Mouse (Mus musculus) embryonic facial prominence, embryonic 14.5 days (tissue): ENCODE data around the gene Lbp. TPM values are rescaled to one million over a fixed set of nuclear protein-coding genes. Genes with fewer than 3 reads are reported as not detected.

Source experiments
- ATAC-seq: fragments of 200-750 bp; cut with Nextera tagmentation; 2 replicates; pipeline ENCODE4 v1.8.0; 2017; ENCODE audit warnings: low read depth, moderate number of reproducible peaks, moderate TSS enrichment
- DNase-seq: peaks from one replicate; pipeline ENCODE4 v3.0.0-alpha.2; 2015; ENCODE audit warnings: low spot score
- H3K27ac ChIP-seq: fragments of 300-500 bp; sonication (generic); replicated peaks from 2 replicates; pipeline ENCODE4 v1.5.1; 2014; ENCODE audit warnings: low read depth, mild to moderate bottlenecking, low read length, moderate library complexity
- H3K27me3 ChIP-seq: fragments of 300-500 bp; sonication (generic); replicated peaks from 2 replicates; pipeline ENCODE4 v1.6.1; 2014; ENCODE audit warnings: low read length; ENCODE audit not compliant: control insufficient read depth, insufficient read depth
- H3K36me3 ChIP-seq: fragments of 300-500 bp; sonication (generic); 2 replicates; pipeline ENCODE4 v1.6.1; 2014; ENCODE audit warnings: low read length, mixed read lengths; ENCODE audit not compliant: control insufficient read depth, insufficient read depth
- H3K4me1 ChIP-seq: fragments of 300-500 bp; sonication (generic); 2 replicates; pipeline ENCODE4 v1.6.1; 2014; ENCODE audit warnings: antibody characterized with exemption, low read length; ENCODE audit not compliant: control insufficient read depth, insufficient read depth
- H3K4me2 ChIP-seq: fragments of 300-500 bp; sonication (generic); 2 replicates; pipeline ENCODE4 v1.6.1; 2014; ENCODE audit warnings: low read depth, mild to moderate bottlenecking, low read length, moderate library complexity, mixed read lengths
- H3K4me3 ChIP-seq: fragments of 300-500 bp; sonication (generic); 2 replicates; pipeline ENCODE4 v1.5.1; 2014; ENCODE audit warnings: low read depth, mild to moderate bottlenecking, low read length
- H3K9ac ChIP-seq: fragments of 300-500 bp; sonication (generic); 2 replicates; pipeline ENCODE4 v1.6.1; 2014; ENCODE audit warnings: low read depth, mild to moderate bottlenecking, low read length, moderate library complexity, mixed read lengths
- H3K9me3 ChIP-seq: fragments of 300-500 bp; sonication (generic); 2 replicates; pipeline ENCODE4 v1.6.1; 2016; ENCODE audit warnings: low read length; ENCODE audit not compliant: control insufficient read depth
- WGBS: fragments of 180-500 bp; shearing (Covaris S2); extraction: QIAGEN DNeasy Blood & Tissue Kit; methylation state at CpG from one replicate; pipeline ENCODE4 v1.1.7; 2014; 5-methylcytosine and 5-hydroxymethylcytosine counted together
- polyA plus RNA-seq: library from polyadenylated mRNA; unstranded; fragments of >200 nt; fragmentation: Nextera tagmentation; extraction: Ambion mirVana; gene quantifications from 2 replicates; pipeline ENCODE4 v1.2.1, GENCODE M21; 2014

The Lbp gene
- polyA plus RNA-seq, 1 experiment from 2014 or later: 11.9 TPM

DNA sequence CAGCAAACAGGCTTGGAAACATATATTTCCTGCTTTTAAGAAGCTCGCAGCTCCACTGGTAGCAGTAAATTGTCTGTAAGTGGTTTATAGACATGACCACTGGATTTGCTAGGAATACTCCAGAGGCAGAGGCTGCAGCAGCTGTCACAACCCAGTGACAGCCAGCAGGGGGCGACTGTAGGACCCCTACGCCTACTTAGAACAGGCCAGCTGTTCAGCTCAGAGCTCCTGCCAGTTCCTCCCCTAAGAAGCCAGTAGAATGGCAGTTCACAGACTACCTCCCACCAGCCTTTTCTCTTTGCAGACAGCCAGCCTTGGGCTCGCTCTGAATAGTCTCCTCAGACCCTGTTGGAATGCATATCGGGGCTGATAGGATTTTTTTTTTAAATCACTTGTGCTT lies 10.7 kb downstream of the Lbp start:
- H3K27me3 ChIP-seq: no peaks in the 10 kb centered on the region
- H3K4me3 ChIP-seq: no peak overlapping the region
- H3K9me3 ChIP-seq: no peaks in the 10 kb centered on the region
- DNase-seq (peak; percentile 78), ATAC-seq (peak; percentile 50; the same call in 1 of the 2 replicates)
- no peak overlapping the region for H3K4me2 ChIP-seq
- no peaks in the 10 kb centered on the region for H3K4me1 ChIP-seq
- WGBS: 21% methylated on average over 5 of the region's 5 CpGs
- H3K27ac ChIP-seq: no peak overlapping the region
- no peak overlapping the region for H3K9ac ChIP-seq
- H3K36me3 ChIP-seq: no peaks in the 10 kb centered on the region

DNA sequence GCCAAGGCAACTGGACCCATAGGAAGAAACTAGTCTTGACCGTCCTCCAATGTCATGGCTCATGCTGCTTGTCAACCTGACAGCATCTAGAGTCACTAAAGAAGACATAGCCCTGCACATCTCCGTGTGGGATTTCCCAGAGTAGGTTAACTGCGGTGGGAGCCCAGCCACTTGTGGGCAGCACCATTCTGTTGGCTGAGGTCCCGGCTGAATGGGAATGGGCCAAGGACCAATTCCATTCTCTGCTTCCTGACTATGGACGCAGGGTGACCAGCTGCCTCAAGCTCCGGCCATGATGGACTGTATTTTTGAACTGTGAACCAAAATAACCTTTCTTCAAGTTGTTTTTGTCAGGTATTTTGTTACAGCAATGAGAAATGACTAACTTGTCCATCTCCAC lies 15.3 kb downstream of the Lbp start:
- WGBS: 87% methylated on average over 6 of the region's 6 CpGs
- H3K4me2 ChIP-seq: no peak overlapping the region
- DNase-seq (no peak), ATAC-seq (no peak)
- no peaks in the 10 kb centered on the region for H3K36me3 ChIP-seq
- no peak overlapping the region for H3K27ac ChIP-seq
- H3K4me3 ChIP-seq: no peak overlapping the region
- H3K27me3 ChIP-seq: no peaks in the 10 kb centered on the region
- no peak overlapping the region for H3K9ac ChIP-seq
- H3K4me1 ChIP-seq: no peaks in the 10 kb centered on the region
- H3K9me3 ChIP-seq: no peaks in the 10 kb centered on the region

DNA sequence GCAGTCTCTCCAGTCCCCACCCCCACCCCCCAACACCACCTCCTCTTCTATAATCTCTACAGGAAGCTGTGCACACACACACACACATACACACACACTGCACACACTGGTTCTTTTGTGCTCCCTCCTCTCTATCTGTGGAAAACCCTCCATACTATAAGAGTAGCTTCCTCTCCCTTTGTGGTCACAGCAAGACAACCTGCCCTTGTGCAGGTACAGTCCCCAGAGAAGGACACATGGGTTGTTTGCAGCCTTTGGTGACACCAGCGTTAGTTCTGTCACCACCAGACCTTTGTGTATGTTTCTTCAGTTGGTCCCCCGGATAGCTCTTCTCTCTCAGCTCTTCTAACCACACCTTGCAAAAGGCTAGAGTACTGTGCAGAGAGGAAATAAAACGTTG lies 16.6 kb downstream of the Lbp start:
- H3K9me3 ChIP-seq: no peaks in the 10 kb centered on the region
- no peaks in the 10 kb centered on the region for H3K27me3 ChIP-seq
- ATAC-seq (no peak), DNase-seq (no peak)
- H3K27ac ChIP-seq: no peak overlapping the region
- no peak overlapping the region for H3K9ac ChIP-seq
- H3K4me3 ChIP-seq: no peak overlapping the region
- no peaks in the 10 kb centered on the region for H3K36me3 ChIP-seq
- WGBS: 71% methylated on average over 3 of the region's 3 CpGs
- H3K4me2 ChIP-seq: no peak overlapping the region
- H3K4me1 ChIP-seq: no peaks in the 10 kb centered on the region

DNA sequence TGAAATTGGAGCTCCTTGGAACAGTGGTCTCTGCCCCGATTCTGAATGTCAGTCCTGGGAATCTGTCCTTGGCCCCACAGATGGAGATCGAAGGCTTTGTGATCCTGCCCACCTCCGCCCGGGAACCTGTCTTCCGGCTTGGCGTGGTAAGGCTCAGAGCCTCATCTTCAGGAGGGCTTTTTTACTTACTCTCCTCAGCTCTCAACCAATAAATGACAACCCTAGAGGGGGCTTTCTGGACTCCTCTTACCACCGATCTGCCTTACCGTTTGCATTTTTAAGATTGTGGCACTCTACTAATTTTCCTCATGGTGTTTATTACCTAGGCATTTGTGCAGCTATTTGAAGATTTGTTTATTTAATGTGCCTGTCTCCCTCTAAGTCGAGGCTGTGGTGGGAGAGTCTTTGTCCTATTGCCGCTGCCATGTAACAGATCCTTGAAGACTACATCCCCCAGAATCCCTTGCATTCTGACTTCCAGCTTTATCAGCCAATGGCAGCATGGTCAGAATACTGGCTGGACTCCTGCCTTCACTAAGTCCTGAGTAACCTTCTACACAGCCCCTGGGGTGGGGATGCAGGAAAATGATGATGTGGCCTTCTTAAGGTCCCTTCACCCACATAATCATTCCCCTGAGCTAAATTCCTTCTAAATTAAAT lies 18.4 kb downstream of the Lbp start:
- no peaks in the 10 kb centered on the region for H3K4me1 ChIP-seq
- H3K4me2 ChIP-seq: peak overlapping the region; percentile 31; the same call in 1 of the 2 replicates
- no peak overlapping the region for H3K27ac ChIP-seq
- WGBS: 61% methylated on average over 10 of the region's 10 CpGs
- ATAC-seq (peak; percentile 77; the same call in 1 of the 2 replicates), DNase-seq (peak; percentile 63)
- no peaks in the 10 kb centered on the region for H3K36me3 ChIP-seq
- no peak overlapping the region for H3K4me3 ChIP-seq
- H3K27me3 ChIP-seq: no peaks in the 10 kb centered on the region
- no peaks in the 10 kb centered on the region for H3K9me3 ChIP-seq
- no peak overlapping the region for H3K9ac ChIP-seq

DNA sequence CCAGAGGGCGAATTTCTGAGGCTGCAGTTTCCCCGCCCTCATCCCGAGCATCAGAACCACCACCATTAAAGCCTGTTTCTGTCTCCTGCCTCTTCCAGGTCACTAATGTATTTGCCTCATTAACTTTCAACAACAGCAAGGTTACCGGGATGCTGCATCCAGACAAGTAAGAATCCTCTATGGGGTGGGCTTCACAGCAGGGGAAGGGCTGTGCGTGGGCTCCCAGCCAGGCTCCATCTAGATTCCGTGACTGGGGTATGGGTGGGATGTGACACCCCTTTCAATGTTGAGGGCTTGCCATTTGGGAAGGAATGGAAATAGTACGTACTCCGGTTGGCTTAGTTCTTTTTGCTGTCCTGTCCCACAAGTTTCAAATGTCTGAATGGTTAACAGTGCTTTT lies 19.3 kb downstream of the Lbp start:
- no peak for ATAC-seq
- Histone ChIP-seq H3K4me1 (no peaks in the 10 kb centered on the region), H3K36me3 (no peaks in the 10 kb centered on the region)

DNA sequence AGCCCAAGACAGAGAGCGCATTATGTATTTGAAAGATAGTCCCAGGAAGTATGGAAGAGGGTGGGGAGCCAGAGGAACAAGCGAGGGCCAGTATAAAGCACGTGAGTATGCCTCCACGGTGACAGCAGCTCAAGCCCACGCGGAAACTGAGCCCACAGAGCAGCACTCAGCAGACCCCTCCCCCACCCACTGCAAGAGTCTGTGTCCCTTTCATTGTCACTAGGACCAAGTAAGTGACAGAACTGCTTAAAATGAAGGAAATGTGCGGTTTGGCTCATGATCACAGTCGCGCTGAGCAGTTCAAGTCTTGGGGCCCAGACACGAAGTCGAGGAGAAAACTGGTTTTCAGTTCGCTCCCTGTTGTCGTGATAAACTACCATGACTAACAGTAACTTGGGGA lies 28.1 kb downstream of the Lbp start:
- ATAC-seq: no peak
- no peak for DNase-seq
- Histone ChIP-seq H3K27me3 (no peaks in the 10 kb centered on the region), H3K9ac (no peak overlapping the region), H3K36me3 (no peaks in the 10 kb centered on the region), H3K9me3 (no peaks in the 10 kb centered on the region), H3K27ac (no peak overlapping the region), H3K4me2 (no peak overlapping the region), H3K4me3 (no peak overlapping the region), H3K4me1 (no peaks in the 10 kb centered on the region)
- WGBS: 81% methylated on average over 13 of the region's 13 CpGs

More for the DNA sequence above, 19.3 kb downstream of the Lbp start:
- H3K4me2 ChIP-seq: no peak overlapping the region
- no peak overlapping the region for H3K9ac ChIP-seq
- no peak overlapping the region for H3K4me3 ChIP-seq
- no peaks in the 10 kb centered on the region for H3K27me3 ChIP-seq
- no peaks in the 10 kb centered on the region for H3K9me3 ChIP-seq
- 78% methylated on average over 8 of the region's 8 CpGs for WGBS
- H3K27ac ChIP-seq: no peak overlapping the region
- no peak for DNase-seq

DNA sequence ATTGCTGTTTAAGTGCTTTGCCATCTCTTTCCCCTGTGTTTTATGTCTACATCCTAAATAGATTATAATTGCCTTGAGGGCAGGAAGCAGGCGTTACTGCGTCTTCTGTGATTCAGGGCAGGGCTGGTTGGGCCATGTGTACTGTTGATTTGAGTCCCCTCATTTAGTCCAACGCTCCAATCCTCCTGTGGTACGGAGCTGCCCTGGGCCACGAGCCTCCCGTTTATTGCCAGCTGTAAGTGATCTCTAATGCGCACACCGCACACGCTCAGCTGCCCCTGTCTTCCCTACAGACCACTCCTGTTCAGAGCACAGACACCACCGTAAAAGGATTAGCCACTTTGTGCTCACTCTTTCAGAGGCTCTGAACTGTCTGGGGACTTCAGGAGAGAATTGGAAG lies 31.4 kb downstream of the Lbp start:
- H3K36me3 ChIP-seq: no peaks in the 10 kb centered on the region
- H3K4me1 ChIP-seq: no peaks in the 10 kb centered on the region
- no peaks in the 10 kb centered on the region for H3K9me3 ChIP-seq
- H3K27me3 ChIP-seq: no peaks in the 10 kb centered on the region
- H3K4me3 ChIP-seq: no peak overlapping the region
- no peak overlapping the region for H3K27ac ChIP-seq
- H3K9ac ChIP-seq: no peak overlapping the region
- ATAC-seq (no peak), DNase-seq (no peak)
- no peak overlapping the region for H3K4me2 ChIP-seq
- WGBS: 50% methylated on average over 10 of the region's 10 CpGs

DNA sequence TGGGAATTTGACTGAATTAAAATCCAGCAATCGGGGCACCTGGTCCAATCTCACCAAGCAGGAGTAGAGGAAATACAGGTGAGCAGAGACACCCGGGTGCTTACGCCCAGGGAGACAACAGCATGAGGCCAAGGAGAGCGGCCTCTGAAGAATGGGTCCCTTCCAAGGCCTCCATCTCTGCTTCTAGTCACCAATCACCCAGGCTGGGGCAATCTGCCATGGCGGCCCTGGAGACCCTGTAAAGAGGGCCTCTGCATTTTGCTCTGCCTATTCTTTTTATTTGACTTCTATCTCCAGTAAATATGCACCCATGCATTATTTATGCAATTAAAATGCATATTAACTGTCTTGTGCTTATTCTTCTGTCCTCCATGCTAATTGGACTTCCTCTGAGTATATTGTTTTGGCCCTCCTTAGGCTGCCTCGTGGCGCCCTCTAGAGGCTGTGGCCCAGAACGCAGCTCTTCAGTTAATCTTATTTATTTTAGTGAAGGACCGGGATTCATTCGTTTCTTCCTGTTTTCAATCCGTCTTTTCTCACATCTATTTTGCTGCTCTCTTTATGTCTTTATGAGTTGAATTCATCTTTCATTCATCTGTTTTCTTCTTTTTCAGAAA lies 33.8 kb downstream of the Lbp start:
- no peaks in the 10 kb centered on the region for H3K36me3 ChIP-seq
- H3K9me3 ChIP-seq: no peaks in the 10 kb centered on the region
- no peaks in the 10 kb centered on the region for H3K4me1 ChIP-seq
- ATAC-seq (no peak), DNase-seq (peak; percentile 52)
- no peaks in the 10 kb centered on the region for H3K27me3 ChIP-seq
- WGBS: 41% methylated on average over 11 of the region's 11 CpGs
- no peak overlapping the region for H3K9ac ChIP-seq
- H3K4me2 ChIP-seq: no peak overlapping the region
- no peak overlapping the region for H3K27ac ChIP-seq
- no peak overlapping the region for H3K4me3 ChIP-seq

DNA sequence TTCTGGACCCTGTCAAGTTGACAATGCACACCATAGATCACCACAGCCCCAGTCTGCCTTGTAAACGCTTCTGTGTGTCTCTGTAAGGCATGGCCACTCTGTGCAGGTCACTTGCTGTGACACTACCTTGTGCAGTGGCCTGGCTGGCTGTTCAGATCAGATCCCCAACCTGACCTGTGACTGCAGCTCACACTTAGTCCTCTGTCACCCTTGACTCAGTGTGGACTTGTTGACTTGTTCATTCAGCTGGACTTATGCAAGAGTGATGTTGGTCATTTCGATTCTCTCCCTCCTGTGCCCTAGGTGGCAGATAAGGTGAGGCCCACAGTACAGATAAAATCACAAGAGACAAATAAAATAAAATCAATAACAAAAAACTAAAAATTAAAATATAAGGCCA lies 35.0 kb downstream of the Lbp start:
- H3K27me3 ChIP-seq: no peaks in the 10 kb centered on the region
- H3K4me2 ChIP-seq: no peak overlapping the region
- H3K4me1 ChIP-seq: no peaks in the 10 kb centered on the region
- no peak for DNase-seq
- no peak overlapping the region for H3K27ac ChIP-seq
- H3K36me3 ChIP-seq: no peaks in the 10 kb centered on the region
- H3K9ac ChIP-seq: no peak overlapping the region
- H3K9me3 ChIP-seq: no peaks in the 10 kb centered on the region
- no peak for ATAC-seq
- 73% methylated on average over 2 of the region's 2 CpGs for WGBS
- no peak overlapping the region for H3K4me3 ChIP-seq
